Mouse (Mus musculus) spleen, adult 2 months (tissue): ENCODE data around the gene Adssl1.

Experiments
- CTCF ChIP-seq: fragments of 200-500 bp; IDR thresholded peaks from 2 replicates; pipeline ENCODE4 v1.5.1; 2011; ENCODE audit warnings: mild to moderate bottlenecking, inconsistent platforms; ENCODE audit not compliant: insufficient read depth, insufficient read length, insufficient replicate concordance; ENCODE audit errors: extremely low read depth
- POLR2A ChIP-seq: fragments of 200-500 bp; IDR thresholded peaks from 2 replicates; pipeline ENCODE4 v1.6.1; 2011; ENCODE audit warnings: low read depth, low read length, inconsistent platforms

DNA sequence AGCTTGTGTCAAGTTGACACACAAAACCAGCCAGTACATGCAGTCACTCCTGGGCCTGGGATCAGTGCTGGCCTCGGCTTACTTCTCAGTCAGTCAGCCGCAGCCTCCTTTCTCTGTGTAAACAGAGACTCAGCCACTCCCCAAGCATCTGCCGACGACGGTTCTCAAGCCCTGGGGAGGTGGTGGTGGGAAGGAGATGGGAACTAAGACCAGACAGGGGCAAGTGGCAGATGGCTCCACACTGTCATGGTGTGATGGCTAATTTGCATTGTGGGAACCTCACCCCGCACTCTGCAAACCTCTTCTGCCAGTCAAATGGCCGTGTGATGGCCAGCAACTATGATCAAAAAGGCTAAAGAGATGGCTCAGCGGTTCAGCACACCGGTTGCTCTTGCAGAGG is 3.2 kb upstream of the Adssl1 start:
- TF ChIP-seq CTCF (no peak), POLR2A (no peak)
